Mouse (Mus musculus) lung, adult 2 months (tissue): ENCODE data around the gene P2rx6. TPM values are rescaled to one million over a fixed set of nuclear protein-coding genes. Genes with fewer than 3 reads are reported as not detected.

Experiments used
- DNase-seq: peaks from one replicate; pipeline ENCODE4 v3.0.0; 2022
- H3K4me1 ChIP-seq: fragments of 200-500 bp; 2 replicates; pipeline ENCODE4 v1.6.1; 2011; ENCODE audit warnings: low read length; ENCODE audit not compliant: control insufficient read depth, insufficient read depth
- H3K4me3 ChIP-seq: fragments of 200-500 bp; replicated peaks from 2 replicates; pipeline ENCODE3; 2011; ENCODE audit warnings: low read depth, mild to moderate bottlenecking, control low read depth, low read length; ENCODE audit errors: extremely low read depth
- CTCF ChIP-seq: fragments of 200-500 bp; IDR thresholded peaks from 2 replicates; pipeline ENCODE4 v1.5.1; 2011; ENCODE audit warnings: mild to moderate bottlenecking, low read length, control low read depth; ENCODE audit not compliant: insufficient read depth
- POLR2A ChIP-seq: fragments of 200-500 bp; IDR thresholded peaks from 2 replicates; pipeline ENCODE4 v1.6.1; 2011; ENCODE audit warnings: low read depth, mild to moderate bottlenecking, control low read depth, low read length, borderline replicate concordance; ENCODE audit errors: extremely low read depth
- WGBS: fragments of 180-500 bp; shearing (Covaris S2); methylation state at CpG from one replicate; pipeline ENCODE4 v1.1.7; 2018; 5-methylcytosine and 5-hydroxymethylcytosine counted together
- polyA plus RNA-seq: library from polyadenylated mRNA; depleted of rRNA; stranded (reverse); fragments of >200 nt; gene quantifications from 2 replicates; pipeline ENCODE4 v1.2.3, GENCODE M21; 2012

Gene P2rx6
- polyA plus RNA-seq, 1 experiment = 12.7 TPM

DNA sequence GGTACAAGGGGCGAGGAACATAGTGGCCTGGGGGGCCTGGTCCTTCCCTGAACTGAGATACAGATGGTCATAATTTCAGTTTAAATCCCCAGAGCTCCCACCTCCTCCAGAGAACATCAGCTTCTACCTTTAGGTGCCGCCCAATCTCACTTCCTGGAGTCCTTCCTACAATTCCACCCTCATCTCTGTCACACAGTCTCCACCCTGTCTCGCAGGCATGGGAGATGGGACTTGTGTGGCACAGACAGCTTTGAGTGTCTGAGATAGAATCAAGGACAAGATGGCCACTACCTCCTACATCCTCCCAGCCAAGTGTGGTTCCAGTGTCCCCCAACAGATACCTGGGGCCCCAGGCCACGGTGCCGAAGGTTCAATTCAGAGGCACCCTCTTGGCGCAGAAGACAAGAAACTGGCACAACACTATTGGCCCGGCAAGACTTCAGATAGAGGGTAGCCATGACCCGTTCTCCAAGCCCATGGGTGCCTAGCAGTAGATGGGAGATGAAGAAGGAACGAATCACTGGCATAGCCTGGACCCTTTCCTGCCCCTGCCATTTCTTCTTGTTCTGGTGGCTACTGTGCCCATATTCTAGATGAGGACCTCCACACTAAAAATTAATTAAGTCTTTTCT, 2.2 kb upstream of the P2rx6 start:
- Histone ChIP-seq H3K4me1 (0 out of 2 replicates have a peak, but pooled peaks cover 2% of the 10 kb centered on the region), H3K4me3 (no peak overlapping the region)
- no peak for DNase-seq
- TF ChIP-seq POLR2A = no peak
- no peak for TF ChIP-seq CTCF
- WGBS = 74% methylated on average over 9 of the region's 9 CpGs

DNA sequence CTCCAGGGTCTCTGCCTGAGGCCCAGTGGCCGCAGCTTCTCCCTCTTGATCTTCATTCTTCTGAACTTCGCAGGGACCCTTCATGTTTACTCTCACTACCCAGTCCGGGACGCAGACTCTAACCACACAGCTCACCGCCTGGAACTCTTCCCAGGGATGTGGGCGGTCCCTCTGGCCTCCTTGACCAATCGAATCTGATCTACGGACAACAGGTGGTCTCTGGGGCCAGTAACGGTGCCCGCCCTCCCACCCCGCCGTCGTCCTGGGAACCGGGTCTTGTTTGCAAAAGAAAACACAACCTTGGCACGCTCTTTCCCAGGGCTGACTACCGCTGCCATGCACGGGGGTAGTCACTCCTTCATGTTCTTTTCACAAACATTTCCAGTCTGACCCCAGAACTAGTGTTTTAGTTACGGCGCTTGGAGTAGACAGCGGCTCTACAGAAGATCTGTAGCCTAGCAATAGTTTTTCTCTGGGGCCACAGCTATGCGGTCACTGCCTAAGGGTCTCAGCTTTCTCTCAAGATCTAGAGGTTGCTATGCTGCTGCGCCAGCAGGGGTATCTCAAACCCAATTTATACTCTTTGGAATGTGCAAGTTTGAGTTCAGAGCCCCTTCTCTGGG, 446 bp upstream of the P2rx6 start, which contains the start of gene Lrrc74b:
TSS of gene Lrrc74b (minus strand) at position 120 of the 623 bp plus-strand sequence.
- H3K4me3 ChIP-seq = peak within 1 kb of the TSS; percentile 39
- H3K4me1 ChIP-seq = 0 out of 2 replicates have a peak, but pooled peaks cover 2% of the 10 kb centered on the region
- DNase-seq = peak; percentile 65
- WGBS = 3% methylated on average over 22 of the region's 22 CpGs
- TF ChIP-seq CTCF (no peak), POLR2A (no peak; the same call in 1 of the 2 replicates)

DNA sequence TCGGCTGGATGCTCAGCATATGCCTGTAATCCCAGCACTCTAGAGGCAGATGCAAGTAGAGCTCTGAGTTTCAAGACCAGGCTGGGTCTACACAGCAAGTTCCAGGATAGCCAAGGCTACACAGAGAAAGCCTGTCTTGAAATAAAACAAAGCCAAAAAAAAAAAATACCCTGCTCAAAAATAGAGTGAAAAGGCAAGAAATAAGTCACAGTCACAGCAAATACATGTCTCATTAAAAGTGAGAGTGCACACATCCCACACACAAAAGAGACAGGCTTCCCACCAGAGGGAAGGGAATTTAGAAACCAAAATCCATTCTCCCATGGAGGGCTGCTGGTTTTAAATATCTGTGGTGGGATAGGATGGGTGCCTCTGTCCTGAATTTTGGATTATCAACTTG, 1.9 kb downstream of the P2rx6 start:
- 0 out of 2 replicates have a peak, but pooled peaks cover 2% of the 10 kb centered on the region for H3K4me1 ChIP-seq
- no peak for DNase-seq
- no peak overlapping the region for H3K4me3 ChIP-seq
- no peak for TF ChIP-seq POLR2A
- no peak for TF ChIP-seq CTCF
- 37% methylated on average over 1 of the region's 1 CpGs for WGBS

DNA sequence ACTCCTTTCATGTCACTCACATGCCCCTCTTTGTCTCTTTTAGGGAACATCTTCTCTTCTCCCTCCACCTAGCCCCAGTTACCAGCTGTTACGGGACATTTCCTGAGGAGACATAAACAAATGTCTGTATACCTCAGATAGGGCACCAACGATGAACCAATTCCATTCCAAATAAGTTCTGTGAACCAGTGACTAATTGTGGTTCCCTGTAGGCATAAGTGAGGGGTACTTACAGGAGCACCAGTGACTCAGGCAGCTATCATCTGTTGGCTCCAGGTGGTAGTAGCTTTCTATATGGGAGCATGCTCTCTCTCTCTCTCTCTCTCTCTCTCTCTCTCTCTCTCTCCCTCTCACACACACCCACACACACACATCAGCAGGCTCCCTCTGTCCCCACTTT, 2.5 kb downstream of the P2rx6 start:
- no peak overlapping the region for H3K4me3 ChIP-seq
- WGBS = 39% methylated on average over 2 of the region's 2 CpGs
- TF ChIP-seq POLR2A (no peak), CTCF (no peak)

DNA sequence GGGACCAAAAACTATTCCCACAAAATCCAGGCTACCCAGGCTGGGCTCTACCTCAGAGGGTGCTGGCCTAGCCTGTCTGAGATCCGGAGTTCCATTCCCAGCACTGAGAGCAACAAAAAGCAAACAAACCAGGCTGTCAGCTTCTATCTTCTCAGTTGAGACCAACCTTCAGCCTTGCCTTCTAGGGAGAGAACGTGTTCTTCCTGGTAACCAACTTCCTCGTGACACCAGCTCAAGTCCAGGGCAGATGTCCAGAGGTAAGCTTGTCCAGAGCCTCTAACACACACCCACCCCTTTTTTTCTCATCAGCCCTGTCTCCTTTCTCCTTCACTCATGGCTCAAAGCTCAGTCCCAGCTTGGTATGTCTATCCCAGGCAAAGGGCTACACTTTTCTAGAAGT, 3.1 kb downstream of the P2rx6 start:
- no peak for DNase-seq
- 57% methylated on average over 3 of the region's 3 CpGs for WGBS
- no peak overlapping the region for H3K4me3 ChIP-seq
- 0 out of 2 replicates have a peak, but pooled peaks cover 2% of the 10 kb centered on the region for H3K4me1 ChIP-seq
- no peak for TF ChIP-seq CTCF
- TF ChIP-seq POLR2A = no peak

More for the DNA sequence above, 2.5 kb downstream of the P2rx6 start:
- no peak for DNase-seq
- 0 out of 2 replicates have a peak, but pooled peaks cover 2% of the 10 kb centered on the region for H3K4me1 ChIP-seq

DNA sequence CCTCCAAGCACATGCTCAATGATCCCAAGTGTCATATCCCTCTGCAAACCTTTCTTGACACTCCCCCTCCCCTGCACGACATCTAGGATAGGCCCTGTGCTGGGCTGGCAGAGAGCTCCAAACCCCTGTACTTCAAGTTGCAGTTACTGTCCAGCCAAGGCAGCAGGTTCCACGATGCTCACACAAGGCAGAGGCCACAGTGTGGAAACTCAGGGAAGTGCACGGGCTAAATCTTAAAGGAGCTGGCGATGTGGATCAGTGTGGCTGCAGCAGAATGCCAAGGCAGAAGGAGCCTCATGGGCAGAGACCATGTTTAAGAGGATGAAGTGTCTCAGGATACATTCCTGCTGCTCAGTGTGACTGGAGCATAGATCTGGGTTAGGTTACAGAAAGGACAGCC, 4.5 kb downstream of the P2rx6 start:
- WGBS = 22% methylated on average over 4 of the region's 4 CpGs
- TF ChIP-seq CTCF (no peak), POLR2A (no peak)
- DNase-seq = no peak
- H3K4me1 ChIP-seq = 0 out of 2 replicates have a peak, but pooled peaks cover 2% of the 10 kb centered on the region
- H3K4me3 ChIP-seq = no peak overlapping the region

DNA sequence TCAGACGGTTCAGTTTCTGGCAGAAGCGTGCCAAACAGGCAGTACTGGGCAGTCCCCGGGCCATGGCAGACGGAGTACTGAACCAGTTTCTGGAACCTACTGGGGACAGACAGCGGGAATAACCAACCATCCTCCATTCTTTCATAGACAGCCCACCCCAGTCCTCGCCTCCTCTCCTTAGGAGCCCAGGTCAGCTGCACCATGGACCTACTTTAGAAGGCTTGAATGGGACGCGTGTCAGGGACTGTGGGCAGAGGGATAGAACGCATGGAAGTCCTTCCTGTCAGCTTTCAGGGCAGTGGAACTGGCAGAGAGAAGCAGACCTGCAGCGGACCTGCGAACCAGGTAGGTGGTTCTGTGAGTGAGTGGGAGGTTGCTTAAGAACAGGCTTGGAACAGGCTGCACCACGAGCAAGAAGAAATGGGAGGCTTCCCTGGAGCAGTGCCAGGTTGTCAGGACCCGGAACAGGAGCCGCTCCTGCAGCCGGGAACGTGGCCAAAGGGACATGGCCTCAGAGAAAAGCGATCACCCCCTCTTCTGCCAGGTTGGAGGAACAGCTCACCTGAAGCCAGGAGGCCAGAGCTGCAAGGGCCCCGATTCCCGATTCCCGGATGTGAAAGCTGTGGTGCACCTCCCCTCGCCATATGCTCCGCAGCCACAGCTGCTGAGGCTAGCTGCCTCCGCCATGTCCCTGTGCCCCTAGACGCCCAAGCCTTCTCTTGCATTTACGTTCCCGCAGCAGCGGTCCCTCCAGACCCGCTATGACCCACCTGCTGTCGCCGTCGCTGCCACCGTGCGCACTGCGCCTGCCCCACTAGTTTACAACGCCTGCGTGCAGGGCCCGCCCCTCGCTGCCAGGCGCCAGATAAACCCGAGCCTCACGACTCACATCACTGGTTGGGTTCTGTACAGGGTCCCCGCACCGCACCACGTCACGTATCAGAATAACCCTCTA, 14.5 kb downstream of the P2rx6 start:
- Histone ChIP-seq H3K4me1 (0 out of 2 replicates have a peak, but pooled peaks cover 2% of the 10 kb centered on the region), H3K4me3 (peak overlapping the region; percentile 72)
- no peak for TF ChIP-seq CTCF
- peak; percentile 42; the same call in 1 of the 2 replicates for TF ChIP-seq POLR2A
- WGBS = 11% methylated on average over 45 of the region's 45 CpGs
- peak; percentile 69 for DNase-seq

DNA sequence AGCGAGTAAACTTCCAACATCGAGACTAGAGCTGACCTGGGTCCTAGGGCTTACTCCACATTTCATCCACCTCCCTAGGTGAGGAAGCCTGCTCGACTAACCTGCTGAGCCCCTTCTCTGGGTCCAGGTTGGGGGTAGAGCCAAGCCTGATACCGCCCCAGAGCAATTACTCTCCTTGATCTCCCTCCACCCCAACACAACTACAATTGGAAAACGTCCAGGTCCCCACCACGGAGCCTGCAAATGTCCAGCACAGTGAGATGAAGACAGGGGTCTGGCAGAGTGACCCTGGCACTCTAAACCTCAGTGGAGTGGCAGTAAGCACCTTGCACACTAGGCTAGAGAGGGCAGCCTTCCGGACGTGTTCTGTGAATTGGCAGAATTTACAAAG, 15.1 kb downstream of the P2rx6 start:
- 17% methylated on average over 8 of the region's 8 CpGs for WGBS
- no peak for TF ChIP-seq POLR2A
- TF ChIP-seq CTCF = no peak
- 0 out of 2 replicates have a peak, but pooled peaks cover 2% of the 10 kb centered on the region for H3K4me1 ChIP-seq
- H3K4me3 ChIP-seq = peak overlapping the region; percentile 72
- no peak for DNase-seq

DNA sequence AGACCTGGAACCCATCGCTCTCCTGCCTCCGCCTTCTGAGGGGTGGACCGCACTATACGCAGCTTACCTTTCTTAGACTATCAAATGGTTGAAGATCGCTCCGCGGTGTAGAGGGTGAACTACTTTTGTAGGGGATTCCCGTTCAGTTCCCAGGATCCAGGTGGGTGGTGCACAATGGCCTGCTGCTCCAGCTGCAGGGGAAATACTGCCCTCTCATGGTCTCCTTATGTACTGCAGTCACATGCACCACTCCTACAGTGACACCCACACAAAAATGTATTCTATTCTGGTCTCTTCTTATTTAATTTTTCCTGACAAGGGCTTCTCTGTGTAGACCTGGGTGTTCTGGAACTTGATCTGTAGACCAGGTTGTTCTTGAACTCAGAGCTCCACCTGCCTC, 21.4 kb downstream of the P2rx6 start, which contains the start of gene Slc7a4:
TSS of gene Slc7a4 (minus strand) at position 151 of the 400 bp plus-strand sequence.
- 24% methylated on average over 8 of the region's 8 CpGs for WGBS
- DNase-seq = no peak

More for the DNA sequence above, 21.4 kb downstream of the P2rx6 start, which contains the start of gene Slc7a4:
- Histone ChIP-seq H3K4me1 (no peaks in the 10 kb centered on the region), H3K4me3 (no peak within 1 kb of the TSS)
- TF ChIP-seq CTCF (peak; percentile 66), POLR2A (no peak)
